Mouse (Mus musculus): ENCODE measurements around the gene Wwc2.

GRCm38 (mm10) chr8:47936386-47936785 lies 54.3 kb downstream of the Wwc2 start:
- TF ChIP-seq CTCF (IDR thresholded peaks at IDR 0.05; ENCODE audit: low read depth) (no peak), EP300 (IDR thresholded peaks at IDR 0.05; ENCODE audit: low read depth) (no peak)

Data from liver, postnatal 0 days (tissue).